Mouse (Mus musculus) CH12F3 (cell line): ENCODE results near the gene Sox6.
"Not testable (repeated sequence)": the region's sequence is repeated elsewhere in the genome, so short reads cannot be mapped to it uniquely, and the experiment has no call there.

Experiments
- in situ Hi-C: fragments of 300-500 bp; cut with MboI; formaldehyde crosslinking; loops from 2 replicates; pipeline ENCODE4 v1.14.3; 2020; ENCODE audit warnings: low sequenced_read_pairs

The Sox6 gene

DNA sequence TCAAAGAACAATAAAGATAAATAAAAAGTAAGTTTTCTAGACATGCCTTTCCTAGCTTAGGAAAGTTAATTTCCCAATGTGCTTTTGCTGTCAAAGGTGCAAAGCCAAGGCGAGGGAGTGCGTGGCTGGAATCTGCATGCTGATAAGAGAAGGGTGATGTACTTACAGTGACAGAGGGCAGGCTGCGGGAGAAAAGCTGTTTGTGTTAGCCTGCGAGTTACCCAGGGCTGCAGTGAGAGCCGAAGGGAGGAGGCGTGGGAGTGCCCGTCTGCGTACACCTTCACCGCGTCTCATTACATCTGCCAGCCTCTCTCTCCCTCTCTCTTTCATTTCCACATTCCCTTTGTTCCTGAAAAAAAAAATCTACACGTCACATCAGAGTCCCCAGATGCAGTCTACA lies at the start of gene Sox6:
TSS of gene Sox6 (minus strand) at position 286 of the 400 bp plus-strand sequence.
- in situ Hi-C loops, result loop anchor here (25.0 kb wide), 1 partner anchor 1126 kb away; no protein-coding TSS in a partner anchor

GRCm38 (mm10) chr7:116084366-116084765 lies 45.8 kb upstream of the Sox6 start, which contains the start of gene Gm4353:
Gene Gm4353, minus strand, starts transcription at chr7:116084635.
- in situ Hi-C loops, result not testable (repeated sequence)

DNA sequence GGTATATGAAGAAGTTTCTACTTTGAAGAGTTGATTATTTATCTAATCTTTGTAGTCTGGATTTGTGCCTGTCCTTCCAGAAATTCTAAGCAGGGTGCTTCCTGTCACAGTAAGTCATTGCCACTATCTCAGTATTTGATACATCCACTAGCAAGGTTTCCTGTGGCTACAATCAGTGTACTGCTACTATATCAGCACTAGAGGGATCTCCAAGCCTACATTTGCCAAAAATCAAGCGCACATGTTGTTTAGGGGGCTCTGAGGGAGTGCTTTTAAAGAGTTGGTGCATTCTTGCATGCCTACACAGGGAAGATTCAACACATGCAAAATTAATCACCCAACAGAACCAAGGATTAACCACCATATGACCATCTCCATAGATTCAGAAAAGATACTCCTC lies 22.1 kb upstream of the Sox6 start:
- in situ Hi-C loops, result no loop called here

GRCm38 (mm10) chr7:116040470-116041019 lies 1.9 kb upstream of the Sox6 start:
- in situ Hi-C loops, result loop anchor here (25.0 kb wide), 1 partner anchor 1128 kb away; no protein-coding TSS in a partner anchor

- in situ Hi-C loops, result loop anchor here (25.0 kb wide), 1 partner anchor 1128 kb away; no protein-coding TSS in a partner anchor
These were observed 1.2 kb upstream of the Sox6 start for GRCm38 (mm10) chr7:116039538-116040466.

DNA sequence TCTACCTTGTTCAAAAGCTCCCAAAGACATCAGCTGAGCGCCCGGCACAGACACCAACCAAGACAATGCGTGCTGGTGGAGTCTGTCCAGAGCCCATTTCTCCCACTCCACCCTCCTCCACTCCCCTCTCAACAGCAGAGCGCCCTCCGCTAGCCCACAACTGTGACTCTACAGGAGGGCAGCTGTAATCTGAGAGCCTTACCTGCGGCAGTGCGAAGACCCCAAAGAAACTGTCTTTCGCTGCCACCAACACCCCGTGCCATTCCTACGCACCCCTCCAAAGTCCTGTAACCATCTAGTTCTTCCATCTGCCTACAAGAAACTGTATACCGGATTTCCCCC lies 571 bp upstream of the Sox6 start, which contains the start of gene 1110004F10Rik:
TSS of gene 1110004F10Rik (plus strand) at position 202 of the 342 bp plus-strand sequence.
- in situ Hi-C loops, result loop anchor here (25.0 kb wide), 1 partner anchor 1127 kb away; no protein-coding TSS in a partner anchor

DNA sequence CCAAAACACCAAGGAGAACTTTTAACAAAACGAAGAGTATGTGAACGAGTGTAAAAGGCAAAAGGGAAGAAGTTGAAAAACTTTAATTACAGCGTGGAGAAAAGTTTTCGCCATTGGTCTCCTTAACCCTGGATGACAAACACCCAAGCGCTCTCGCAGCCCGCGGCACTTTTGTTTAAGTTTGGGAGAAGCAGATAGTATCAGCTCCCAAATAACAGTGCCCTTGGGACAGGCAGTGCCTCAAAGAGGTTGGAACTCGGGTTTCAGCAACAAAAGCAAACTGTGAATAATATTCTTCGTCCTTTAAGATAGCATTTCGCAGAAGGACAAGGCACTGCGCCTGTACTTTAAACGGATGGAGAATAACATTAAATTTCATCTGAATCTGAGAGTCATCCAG lies 572 bp downstream of the Sox6 start:
- in situ Hi-C loops, result loop anchor here (25.0 kb wide), 1 partner anchor 1126 kb away; no protein-coding TSS in a partner anchor

DNA sequence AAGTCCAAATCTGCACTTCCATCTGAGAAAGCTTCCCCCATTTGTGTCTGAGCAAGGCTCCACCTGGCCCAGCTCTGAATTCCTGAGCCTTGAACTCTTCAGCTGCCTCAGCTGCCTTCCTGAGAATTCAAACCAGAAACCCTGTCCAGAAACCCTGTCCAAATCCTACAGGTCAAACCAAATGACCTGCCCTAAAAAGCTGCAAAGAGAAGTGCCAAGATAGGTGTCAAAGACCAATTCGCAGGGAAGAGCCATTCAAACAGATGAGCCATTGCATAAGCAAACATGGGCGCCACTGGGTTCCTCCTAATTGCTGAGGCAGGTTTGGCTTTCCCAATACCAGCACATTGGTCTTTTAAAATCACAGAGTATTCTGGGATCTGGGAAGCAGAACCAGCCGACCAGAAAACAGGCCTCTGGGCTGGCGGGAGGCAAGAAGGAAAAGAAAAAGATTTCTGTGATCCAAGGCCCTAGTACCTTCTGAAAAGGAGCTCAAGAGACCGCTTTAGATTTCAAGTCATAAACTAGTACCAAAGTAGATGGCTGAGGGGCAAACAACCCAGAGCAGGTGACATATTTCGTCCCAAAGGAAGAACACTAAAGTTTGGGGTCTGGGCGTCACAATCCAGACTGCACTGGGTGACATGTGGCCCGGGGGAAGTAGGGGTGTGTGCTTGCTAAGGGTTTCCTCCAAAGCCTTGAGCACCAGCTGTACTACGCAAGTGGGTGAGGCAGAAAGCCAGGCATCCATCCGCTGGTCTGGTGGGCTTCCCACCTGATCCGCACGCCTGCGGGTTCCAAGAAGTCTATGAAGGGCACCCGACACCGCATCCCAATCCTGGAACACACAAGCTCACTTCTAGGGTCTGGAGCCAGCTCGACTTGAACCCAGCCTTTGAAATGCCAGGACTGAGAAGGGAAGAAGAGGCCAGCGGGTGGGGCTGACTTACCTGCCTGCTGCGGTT lies 1.7 kb downstream of the Sox6 start:
- in situ Hi-C loops, result loop anchor here (25.0 kb wide), 1 partner anchor 1125 kb away; no protein-coding TSS in a partner anchor

GRCm38 (mm10) chr7:116035504-116035903 lies 3.1 kb downstream of the Sox6 start:
- in situ Hi-C loops, result loop anchor here (25.0 kb wide), 1 partner anchor 1123 kb away; no protein-coding TSS in a partner anchor

DNA sequence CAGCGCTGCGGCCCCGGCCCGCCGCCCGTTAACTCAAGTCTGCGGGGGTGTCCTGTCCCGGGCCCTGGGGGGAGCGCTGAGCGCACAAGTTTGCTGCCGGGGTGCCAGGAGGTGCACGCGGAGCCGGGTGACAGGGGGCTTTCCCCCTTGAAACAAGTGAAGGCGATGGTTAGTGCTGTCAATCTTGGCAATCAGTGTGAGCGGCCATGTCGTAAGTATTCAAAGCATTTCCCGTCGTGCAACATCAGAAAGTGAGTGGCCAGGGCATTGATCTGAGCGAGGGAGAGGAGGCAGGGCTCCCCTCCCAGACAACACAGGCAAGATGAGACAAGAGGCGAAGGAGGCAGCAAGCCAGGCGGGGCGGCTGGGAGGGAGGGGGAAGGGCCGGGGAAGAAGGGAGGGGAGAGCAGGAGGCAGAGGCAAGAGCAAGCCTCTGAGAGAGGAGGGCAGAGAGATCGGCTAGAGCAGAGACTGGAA lies 4.3 kb downstream of the Sox6 start:
- in situ Hi-C loops, result loop anchor here (25.0 kb wide), 1 partner anchor 1122 kb away; no protein-coding TSS in a partner anchor

GRCm38 (mm10) chr7:116033371-116034241 lies 5.0 kb downstream of the Sox6 start:
- in situ Hi-C loops, result loop anchor here (25.0 kb wide), 1 partner anchor 1121 kb away; no protein-coding TSS in a partner anchor

- in situ Hi-C loops, result loop anchor here (25.0 kb wide), 1 partner anchor 1120 kb away; no protein-coding TSS in a partner anchor
These were observed 5.8 kb downstream of the Sox6 start for GRCm38 (mm10) chr7:116032596-116033307.

GRCm38 (mm10) chr7:116031718-116032595 lies 6.6 kb downstream of the Sox6 start:
- in situ Hi-C loops, result loop anchor here (25.0 kb wide), 1 partner anchor 1120 kb away; no protein-coding TSS in a partner anchor

DNA sequence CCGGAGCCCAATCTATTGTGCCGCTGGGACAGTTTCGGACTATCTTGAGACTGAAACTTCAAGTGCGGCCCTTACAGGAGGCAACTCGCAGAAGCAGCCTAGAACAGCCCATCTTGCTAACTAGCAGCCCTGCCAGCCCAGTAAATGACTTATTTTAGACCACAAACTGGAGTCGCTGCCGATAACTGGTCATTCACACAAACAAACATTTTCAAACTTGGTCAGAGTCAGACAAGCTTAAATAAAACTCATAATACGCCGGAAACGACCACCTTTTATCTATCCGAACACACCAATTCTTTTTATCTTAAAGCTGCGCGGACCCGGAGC lies 7.2 kb downstream of the Sox6 start:
- in situ Hi-C loops, result loop anchor here (25.0 kb wide), 1 partner anchor 1119 kb away; no protein-coding TSS in a partner anchor

DNA sequence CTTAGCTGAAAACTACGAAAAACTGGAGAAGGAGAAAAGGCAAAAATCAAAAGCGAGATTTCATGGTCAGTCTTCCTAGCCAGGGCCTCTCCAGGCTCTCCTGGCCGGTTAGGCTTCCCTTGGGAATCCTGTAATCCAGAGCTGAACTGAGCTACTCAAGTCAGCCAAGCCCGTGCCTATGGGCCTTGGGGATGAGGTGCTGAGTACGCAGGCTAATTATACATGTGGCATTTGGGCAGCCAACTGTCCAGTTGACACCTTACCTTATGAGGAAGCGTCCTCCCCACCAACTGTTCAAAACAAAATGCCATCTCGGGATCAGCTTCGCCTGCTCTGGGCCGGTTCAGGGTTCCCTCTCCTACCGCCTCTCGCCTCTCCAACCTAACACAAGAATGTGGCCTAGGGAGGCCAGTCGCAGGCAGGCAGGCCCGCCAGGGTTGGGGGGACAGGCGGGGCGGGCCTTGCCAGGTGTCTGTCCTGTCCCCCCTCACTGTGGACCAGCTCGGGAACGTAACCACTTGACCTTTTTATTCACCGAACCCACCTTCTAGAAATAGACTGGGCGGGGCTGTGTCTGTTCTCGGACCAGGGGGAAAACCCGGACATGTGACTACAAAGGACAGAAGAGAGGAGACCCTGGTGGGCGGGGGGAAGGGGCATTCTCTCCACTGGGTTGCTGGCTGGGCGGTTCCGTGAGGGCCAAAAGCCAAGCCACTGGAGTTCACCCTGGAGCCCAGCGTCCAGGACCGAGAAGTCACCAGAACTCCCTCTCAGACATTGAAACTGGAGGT lies 7.8 kb downstream of the Sox6 start:
- in situ Hi-C loops, result loop anchor here (25.0 kb wide), 1 partner anchor 1118 kb away; no protein-coding TSS in a partner anchor

GRCm38 (mm10) chr7:116029991-116030390 lies 8.6 kb downstream of the Sox6 start:
- in situ Hi-C loops, result loop anchor here (25.0 kb wide), 1 partner anchor 1118 kb away; no protein-coding TSS in a partner anchor
